Mouse (Mus musculus) frontal cortex, adult (tissue): ENCODE results near the gene Pbx1.

Source experiments
- ATAC-seq: cut with Nextera tagmentation; 2 replicates; pipeline ENCODE4 v1.9.2; 2017; ENCODE audit warnings: mild to moderate bottlenecking, moderate library complexity, mixed read lengths; ENCODE audit not compliant: low TSS enrichment

Gene Pbx1

DNA sequence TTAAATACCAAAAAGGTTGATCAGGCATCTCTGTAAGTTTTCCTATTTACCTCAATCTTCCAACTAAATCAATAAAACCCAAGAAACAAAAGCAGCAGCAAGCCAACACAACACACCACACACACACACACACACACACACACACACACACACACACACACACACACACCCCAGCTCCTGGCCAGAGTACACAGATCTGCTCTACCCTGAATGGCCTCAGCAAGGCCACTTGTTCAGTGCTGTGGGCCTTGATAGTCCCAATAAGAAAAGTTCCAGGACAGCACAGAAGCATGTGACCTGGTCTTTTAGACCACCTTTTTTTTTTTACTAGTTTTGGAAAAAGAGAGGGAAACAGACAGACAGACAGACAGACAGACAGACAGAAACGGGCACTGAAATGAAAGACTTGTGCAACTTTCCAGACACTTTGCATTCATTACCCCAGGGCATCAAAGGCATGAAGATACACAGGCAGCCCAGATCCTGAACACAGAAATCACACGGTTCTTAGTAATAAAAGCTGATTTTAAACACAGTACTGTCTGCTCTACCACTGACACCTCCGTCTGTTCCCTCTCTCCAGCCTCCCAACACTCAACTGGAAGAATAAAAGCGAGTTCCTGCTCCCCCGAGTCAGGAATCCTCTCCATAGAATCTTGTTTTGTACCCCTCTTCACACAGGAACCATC, 6.9 kb downstream of the Pbx1 start:
- no peak for ATAC-seq

DNA sequence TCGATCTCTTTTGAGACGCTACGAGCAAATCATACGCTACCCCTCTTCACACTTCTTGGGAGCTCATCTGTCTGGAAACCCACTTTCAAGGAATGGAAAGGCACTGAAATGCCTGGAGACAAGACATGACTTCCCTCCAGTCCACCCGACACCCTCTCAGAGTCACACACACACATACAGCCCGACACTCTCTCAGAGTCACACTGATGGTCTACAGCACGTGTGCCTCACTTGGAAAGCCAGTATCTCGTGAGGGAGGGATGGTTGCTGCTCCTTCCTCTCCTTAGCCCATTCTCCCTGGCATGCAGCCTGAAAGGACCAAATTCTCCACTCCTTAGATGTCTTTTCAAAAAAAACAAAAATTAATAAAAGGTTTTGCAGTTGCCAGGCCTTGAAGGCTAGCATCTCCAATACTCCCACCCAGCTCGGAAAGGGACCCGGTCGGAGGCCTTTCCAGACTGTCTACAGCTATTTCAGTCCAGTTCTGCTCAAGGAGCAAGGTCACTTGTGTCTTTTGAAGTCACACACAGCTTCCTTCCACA, 8.6 kb downstream of the Pbx1 start:
- ATAC-seq = no peak

GRCm38 (mm10) chr1:168418903-168419302, 13.2 kb downstream of the Pbx1 start:
- ATAC-seq = peak; percentile 87

GRCm38 (mm10) chr1:168417626-168418025, 14.4 kb downstream of the Pbx1 start:
- ATAC-seq = no peak

DNA sequence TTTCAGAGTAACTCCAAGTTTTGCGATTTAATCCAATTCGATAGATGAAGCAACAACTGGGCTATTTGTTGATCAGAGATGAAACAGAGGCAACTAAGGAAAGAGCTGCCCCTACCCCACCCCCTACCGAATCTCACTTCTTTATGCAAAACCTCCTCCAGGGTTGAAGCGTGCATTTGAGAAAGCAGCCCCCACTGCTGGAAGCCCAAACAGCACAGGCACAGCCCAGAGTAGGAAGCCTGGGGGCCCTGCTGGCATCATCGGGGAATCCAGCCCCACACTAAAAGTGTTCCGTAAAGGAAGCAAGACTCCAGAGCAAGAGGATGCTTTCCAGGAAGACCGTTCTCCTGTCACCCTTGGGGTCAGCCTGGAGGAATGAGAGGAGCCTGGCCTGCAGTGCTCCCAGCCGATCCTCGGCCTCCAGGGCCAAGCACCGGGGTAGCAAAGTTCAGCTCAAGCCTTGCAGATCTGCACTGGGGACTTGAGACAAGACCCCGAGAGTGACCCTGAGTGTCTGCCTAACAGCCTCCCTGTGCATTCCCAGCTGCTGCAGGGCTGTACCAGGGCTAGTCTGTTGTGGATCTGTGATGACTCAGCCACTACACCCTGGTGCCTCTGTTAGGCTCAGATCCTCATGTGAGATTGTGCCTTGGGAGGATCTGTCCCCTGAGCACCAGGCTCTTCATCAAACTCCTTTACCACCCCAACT, 15.2 kb downstream of the Pbx1 start:
- 0 out of 2 replicates have a peak, but pooled peaks have one; percentile 33 for ATAC-seq

- ATAC-seq = no peak
Measured at GRCm38 (mm10) chr1:168410611-168411010, 21.5 kb downstream of the Pbx1 start.

DNA sequence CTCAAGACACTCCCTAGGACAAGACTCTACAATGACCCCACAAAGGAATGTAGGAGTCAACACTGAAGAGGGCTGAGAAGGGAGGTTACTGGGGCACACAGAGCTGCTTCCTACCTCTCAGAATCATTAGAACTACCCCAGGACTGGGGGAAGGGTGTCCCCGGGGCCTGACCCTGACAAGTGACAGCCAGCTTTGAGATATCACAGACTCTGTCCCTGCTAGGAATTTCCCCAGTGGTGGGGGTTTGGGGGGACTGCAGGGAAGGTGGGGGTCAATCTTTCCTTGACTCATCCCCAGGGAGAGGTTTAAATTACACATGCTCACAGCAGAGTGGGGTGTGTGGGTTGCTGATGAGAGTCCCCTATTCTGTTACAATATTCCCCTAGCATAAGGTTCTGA, 22.0 kb downstream of the Pbx1 start:
- no peak for ATAC-seq

GRCm38 (mm10) chr1:168408757-168409156, 23.3 kb downstream of the Pbx1 start:
- ATAC-seq = peak; percentile 59

- ATAC-seq = peak; percentile 85
Measured at GRCm38 (mm10) chr1:168407958-168408357, 24.1 kb downstream of the Pbx1 start.

GRCm38 (mm10) chr1:168406291-168406675, 25.8 kb downstream of the Pbx1 start:
- ATAC-seq = no peak

DNA sequence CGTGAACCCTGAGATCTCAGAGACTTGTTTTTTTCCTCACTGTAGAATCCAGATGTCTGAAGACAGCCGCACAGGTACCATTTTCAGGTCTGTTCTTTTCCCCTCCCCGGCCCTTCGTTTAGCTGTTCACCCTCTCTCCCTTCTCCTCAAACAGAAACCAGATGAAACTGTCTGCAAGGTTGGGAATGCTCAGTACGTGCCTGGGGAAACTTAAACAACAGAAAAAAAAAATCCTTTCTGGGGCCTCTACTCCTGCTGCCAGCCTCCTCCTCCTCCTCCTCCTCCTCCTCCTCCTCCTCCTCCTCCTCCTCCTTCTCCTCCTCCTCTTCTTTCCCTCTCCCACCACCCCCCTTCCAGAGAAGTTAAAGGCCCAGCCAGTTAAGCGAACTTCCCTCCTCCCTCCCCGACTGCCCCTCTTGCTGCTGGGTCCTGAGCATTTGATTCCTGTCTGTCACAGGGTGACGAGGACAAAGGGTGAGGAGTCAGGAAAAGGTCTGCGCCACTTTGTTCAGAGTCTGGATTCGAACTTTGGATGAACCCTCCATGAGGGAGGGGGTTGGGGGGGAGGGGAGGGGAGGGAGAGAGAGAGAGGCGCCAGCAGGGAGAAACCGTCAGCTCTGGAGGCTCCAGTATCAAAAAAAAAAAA, 26.3 kb downstream of the Pbx1 start:
- no peak for ATAC-seq

GRCm38 (mm10) chr1:168403529-168403928, 28.5 kb downstream of the Pbx1 start:
- ATAC-seq = no peak

DNA sequence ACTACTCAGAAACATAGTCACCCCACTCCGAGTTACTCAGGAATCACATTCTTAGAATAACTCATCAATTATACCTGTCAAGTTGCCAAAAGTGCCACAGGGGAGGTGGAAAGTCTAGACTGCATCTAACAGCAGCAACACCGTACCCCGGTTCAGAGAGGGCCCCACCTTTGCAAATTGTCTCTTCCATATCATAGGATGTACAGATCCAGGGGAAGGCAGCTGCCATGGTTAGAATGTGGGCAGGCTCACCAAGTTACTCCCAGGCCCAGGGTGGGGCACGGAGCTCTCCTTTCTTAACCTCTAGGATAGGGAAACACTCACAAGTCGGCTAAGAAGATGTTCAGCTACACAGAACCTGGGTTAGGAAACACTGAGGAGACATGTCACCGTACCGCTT, 29.4 kb downstream of the Pbx1 start:
- ATAC-seq = no peak

- ATAC-seq = no peak
Measured at GRCm38 (mm10) chr1:168395523-168396159, 36.4 kb downstream of the Pbx1 start.

DNA sequence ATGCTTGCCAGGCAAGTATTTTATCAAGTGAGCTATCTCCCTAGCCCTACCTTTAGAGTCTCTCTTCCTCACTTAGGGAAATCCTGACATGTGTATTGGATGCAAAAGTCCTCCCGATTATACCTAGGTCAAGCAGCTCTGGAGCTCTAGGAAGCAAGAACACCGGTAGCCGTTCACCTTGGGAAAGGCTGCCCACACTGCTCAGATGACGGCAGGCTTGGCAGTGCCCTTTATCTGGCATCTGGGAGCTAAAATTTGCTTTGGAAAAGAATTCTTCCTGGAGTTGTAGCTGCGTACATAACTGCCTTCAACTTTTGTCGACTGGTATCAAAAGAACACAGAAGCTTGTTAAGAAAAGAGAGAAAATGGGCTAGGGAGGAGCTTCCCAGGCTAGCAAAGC, 37.5 kb downstream of the Pbx1 start:
- no peak for ATAC-seq

- ATAC-seq = no peak
Measured at GRCm38 (mm10) chr1:168393456-168393855, 38.6 kb downstream of the Pbx1 start.

DNA sequence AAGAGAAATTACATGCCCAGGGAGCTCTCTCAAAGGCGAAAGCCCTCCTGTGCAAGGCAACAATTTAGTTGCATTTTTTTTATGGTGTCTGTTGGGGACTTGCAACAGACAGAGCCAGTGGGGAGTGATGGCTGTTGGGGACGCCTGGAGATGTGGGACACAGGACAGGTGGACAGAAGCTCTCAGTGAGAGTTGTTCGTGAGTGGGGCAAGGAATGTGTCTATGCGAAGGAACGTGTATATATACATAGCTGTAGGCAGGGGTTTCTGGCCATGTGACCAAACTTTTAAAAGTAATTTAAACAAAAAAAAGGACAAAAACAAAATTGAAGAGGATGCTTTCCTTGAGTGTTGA, 39.6 kb downstream of the Pbx1 start:
- no peak for ATAC-seq

GRCm38 (mm10) chr1:168391617-168392499, 40.2 kb downstream of the Pbx1 start:
- peak; percentile 79 for ATAC-seq

DNA sequence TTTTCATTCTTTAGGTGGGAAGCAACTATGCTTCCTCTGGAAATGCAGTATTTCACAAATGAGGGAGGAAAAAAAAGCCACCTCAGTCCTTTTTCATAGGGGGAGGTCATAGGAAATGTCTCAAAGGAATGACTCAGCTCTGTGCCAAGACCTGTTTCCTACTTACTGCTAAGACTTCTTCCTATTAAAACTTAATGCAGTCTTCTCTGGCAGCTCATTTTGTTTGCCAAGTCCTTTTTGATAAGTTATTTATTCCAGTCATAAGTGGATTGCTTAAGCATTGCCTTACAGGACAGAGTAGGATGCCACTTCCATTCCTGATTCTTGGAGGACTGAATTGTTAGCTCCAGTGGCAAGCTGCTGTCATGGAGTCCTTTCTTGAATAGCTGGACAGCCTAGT, 41.3 kb downstream of the Pbx1 start:
- no peak for ATAC-seq

DNA sequence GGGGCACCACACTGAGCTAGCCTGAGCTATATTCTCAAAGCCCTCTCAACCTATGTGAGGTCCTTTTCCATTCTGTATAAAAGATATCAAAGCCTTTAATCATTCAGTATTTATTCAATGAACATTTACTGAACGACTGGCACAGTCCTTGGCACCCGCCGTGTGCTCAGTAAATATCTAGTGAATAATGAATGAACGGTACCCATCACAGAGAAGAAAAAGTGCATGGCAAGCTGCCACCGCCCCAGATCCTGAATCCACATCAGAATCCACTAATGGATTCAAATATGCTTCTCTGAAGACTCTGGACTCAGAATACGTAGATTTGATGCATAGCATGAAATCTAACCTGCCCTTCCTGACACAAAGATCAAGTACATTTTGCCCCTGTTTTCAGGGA, 45.9 kb downstream of the Pbx1 start:
- no peak for ATAC-seq

GRCm38 (mm10) chr1:168384594-168384955, 47.5 kb downstream of the Pbx1 start:
- peak; percentile 10; the same call in 1 of the 2 replicates for ATAC-seq
